ENCODE assay signal across 8 mouse cellular contexts in genomic region chr8:127439392-127440160, GRCm38 (mm10).
DNase-seq lines count a peak whose midpoint lies in the region; ATAC-seq and TF ChIP-seq lines count a peak whose summit lies in the region.

No protein-coding gene starts in this region.

- in situ Hi-C loops in Patski (cut with MboI; ENCODE audit: low pct_unique_long_range_greater_than_20kb) = loop anchor here (5.0 kb wide), 2 partner anchors 923 to 1053 kb away; no protein-coding TSS in a partner anchor

- no peak for TF ChIP-seq POLR2A in lung, adult 2 months (IDR thresholded peaks at IDR 0.05; ENCODE audit: borderline replicate concordance, extremely low read depth, low read depth, low read length)

- 59% methylated on average over 10 of the region's 10 CpGs for WGBS in forebrain, embryonic 10.5 days
- 27% methylated on average over 10 of the region's 10 CpGs for WGBS in lung, adult 2 months
- WGBS in stomach, embryonic 15.5 days = 42% methylated on average over 10 of the region's 10 CpGs

- ATAC-seq in Patski = no peak
- no peak for ATAC-seq in stomach, embryonic 15.5 days (ENCODE audit: insufficient read depth, low FRiP score, low read depth)
- ATAC-seq in activated CD4-positive, CD25-positive, alpha-beta regulatory T cell, adult 4 months = no peak

- no peak overlapping the region for H3K9ac ChIP-seq in stomach, embryonic 15.5 days

- peaks cover 23% of the 10 kb centered on the region for H3K4me1 ChIP-seq in forebrain, embryonic 10.5 days
- H3K4me1 ChIP-seq in lung, adult 2 months (ENCODE audit: control insufficient read depth, insufficient read depth, low read length) = peaks cover 15% of the 10 kb centered on the region
- peaks cover 19% of the 10 kb centered on the region for H3K4me1 ChIP-seq in stomach, embryonic 15.5 days

- intact Hi-C loops in heart, postnatal 10 days (cut with DNase I) = loop anchor here (2.0 to 10.0 kb wide), 3 partner anchors 148 to 1055 kb away; no protein-coding TSS in a partner anchor

- peak; percentile 22 for DNase-seq in Patski (ENCODE audit: low read depth, low spot score)
- no peak for DNase-seq in forebrain, embryonic 10.5 days (ENCODE audit: extremely low spot score, low spot score)
- peak; percentile 49 to 58 for DNase-seq in heart, postnatal 10 days
- peak; percentile 70 to 76 for DNase-seq in layer of hippocampus, adult 18-20 months (ENCODE audit: low spot score in 2 of 2)
- DNase-seq in lung, adult 2 months = peak; percentile 36
- DNase-seq in cerebellum, adult 8-10 months = no peak

- CTCF ChIA-PET in Patski (lab: Charles Lee) = interaction anchor here (1.5 to 1.9 kb wide), 2 partner anchors 28 to 925 kb away, joined by 4 to 5 read pairs; no protein-coding TSS in a partner anchor

- no peak overlapping the region for H3K4me3 ChIP-seq in forebrain, embryonic 10.5 days
- H3K4me3 ChIP-seq in lung, adult 2 months (replicated peaks; ENCODE audit: extremely low read depth, low read depth, low read length) = peak overlapping the region; percentile 45
- H3K4me3 ChIP-seq in stomach, embryonic 15.5 days (replicated peaks) = peak overlapping the region; percentile 23; the same call in 1 of the 2 replicates

- peaks cover 18% of the 10 kb centered on the region for H3K36me3 ChIP-seq in forebrain, embryonic 10.5 days (replicated peaks)
- H3K36me3 ChIP-seq in stomach, embryonic 15.5 days = no peaks in the 10 kb centered on the region

- peak overlapping the region; percentile 51; the same call in 1 of the 2 replicates for H3K27ac ChIP-seq in forebrain, embryonic 10.5 days
- peak overlapping the region; percentile 80 for H3K27ac ChIP-seq in stomach, embryonic 15.5 days

- no peak for TF ChIP-seq CTCF in Patski (IDR thresholded peaks at IDR 0.05)
- TF ChIP-seq CTCF in lung, adult 2 months (IDR thresholded peaks at IDR 0.05; ENCODE audit: insufficient read depth, low read length) = no peak

- POLR2A ChIA-PET in Patski (lab: Charles Lee) = no interaction called here

- H3K9me3 ChIP-seq in forebrain, embryonic 10.5 days = no peaks in the 10 kb centered on the region
- no peaks in the 10 kb centered on the region for H3K9me3 ChIP-seq in stomach, embryonic 15.5 days

- no peaks in the 10 kb centered on the region for H3K27me3 ChIP-seq in Patski
- H3K27me3 ChIP-seq in forebrain, embryonic 10.5 days (ENCODE audit: poor library complexity, severe bottlenecking) = no peaks in the 10 kb centered on the region
- H3K27me3 ChIP-seq in stomach, embryonic 15.5 days (replicated peaks) = no peaks in the 10 kb centered on the region

- H3K4me2 ChIP-seq in stomach, embryonic 15.5 days = peak overlapping the region; percentile 37

Comparison
In these comparisons a context has a peak if more than half of its experiments do, and no peak if none do; other contexts are left out.
1. DNase-seq: peak in Patski (single experiment), heart, postnatal 10 days (2 of 2), layer of hippocampus, adult 18-20 months (2 of 2) and lung, adult 2 months (single experiment); none in forebrain, embryonic 10.5 days (single experiment) and cerebellum, adult 8-10 months (single experiment).